Mouse (Mus musculus): ENCODE results near the gene Mt2.
A peak's percentile ranks its signal among the peaks of the same experiment; 100 is the strongest.

Gene Mt2

GRCm38 (mm10) chr8:94194591-94195223 lies 22.2 kb downstream of the Mt2 start:
- peak; percentile 50 to 81 for DNase-seq (ENCODE audit: inconsistent age in 2 of 2, low spot score in 1 of 2)

GRCm38 (mm10) chr8:94199202-94199869 lies 26.9 kb downstream of the Mt2 start:
- peak; percentile 56 to 89 for DNase-seq (ENCODE audit: inconsistent age in 2 of 2, low spot score in 1 of 2)

- DNase-seq (ENCODE audit: inconsistent age in 2 of 2, low spot score in 1 of 2), result no peak
Measured at GRCm38 (mm10) chr8:94204043-94204442, 31.6 kb downstream of the Mt2 start.

- peak; percentile 75 to 91 for DNase-seq (ENCODE audit: inconsistent age in 2 of 2, low spot score in 1 of 2)
Measured at GRCm38 (mm10) chr8:94205736-94206135, 33.3 kb downstream of the Mt2 start.

DNA sequence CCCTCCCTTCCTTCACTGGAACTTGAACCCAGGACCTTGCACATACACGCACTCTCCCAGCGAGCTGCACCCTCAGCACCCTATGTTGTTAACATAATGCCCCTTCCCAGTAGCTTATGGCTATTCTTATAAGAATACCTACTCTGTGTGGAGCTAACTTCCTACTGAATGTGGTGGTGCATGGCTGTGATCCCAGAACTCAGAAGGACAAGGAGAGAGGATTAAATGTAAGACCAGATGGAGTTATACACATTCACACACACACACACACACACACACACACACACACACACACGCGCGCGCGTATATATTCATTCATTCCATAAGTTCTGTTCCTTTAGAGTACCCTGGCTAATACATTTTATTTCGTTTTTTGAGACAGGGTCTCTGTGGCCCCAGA lies 33.8 kb downstream of the Mt2 start:
- no peak for DNase-seq (ENCODE audit: inconsistent age in 2 of 2, low spot score in 1 of 2)

DNA sequence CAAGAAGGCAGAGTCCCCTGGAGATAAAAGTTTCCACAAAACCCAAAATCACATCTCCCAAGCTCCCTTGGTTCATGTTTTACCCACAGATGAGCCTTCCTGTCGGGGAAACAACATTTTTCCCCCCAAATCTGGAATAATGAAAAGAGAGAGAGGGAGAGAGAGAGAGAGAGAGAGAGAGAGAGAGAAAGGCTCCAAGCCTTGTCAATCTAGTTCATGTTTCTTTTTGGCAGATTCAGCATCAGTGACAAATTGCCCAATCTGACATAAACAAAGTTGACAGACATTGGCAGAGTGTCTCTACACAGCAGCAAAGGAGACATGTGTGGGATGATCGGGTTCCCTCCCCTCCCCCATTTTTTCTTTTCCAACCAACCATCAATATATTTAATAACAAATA lies 35.0 kb downstream of the Mt2 start:
- DNase-seq (ENCODE audit: inconsistent age in 2 of 2, low spot score in 1 of 2), result no peak

DNA sequence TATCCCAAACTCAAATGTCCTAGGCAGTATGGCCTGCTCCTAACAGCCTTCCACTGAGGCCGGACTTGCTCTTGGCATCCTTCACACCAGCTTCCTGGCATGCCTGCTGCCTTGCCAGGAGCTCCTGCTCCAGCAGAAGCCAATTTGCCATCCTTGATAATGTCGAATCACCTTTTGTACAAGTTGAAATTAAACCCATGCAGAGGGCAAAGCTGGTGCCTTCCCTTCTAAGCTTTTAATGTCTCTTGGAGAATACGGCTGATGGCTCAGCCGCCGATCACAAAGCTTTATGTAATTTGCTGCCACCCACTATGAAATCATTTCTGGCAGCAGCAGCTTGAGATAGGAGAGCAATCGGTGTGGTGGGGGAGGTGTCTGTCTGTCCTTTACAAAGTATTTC lies 37.2 kb downstream of the Mt2 start:
- DNase-seq (ENCODE audit: inconsistent age in 2 of 2, low spot score in 1 of 2), result peak in 1 of 2 experiments; percentile 25

GRCm38 (mm10) chr8:94210225-94210624 lies 37.8 kb downstream of the Mt2 start:
- DNase-seq (ENCODE audit: inconsistent age in 2 of 2, low spot score in 1 of 2), result no peak

DNA sequence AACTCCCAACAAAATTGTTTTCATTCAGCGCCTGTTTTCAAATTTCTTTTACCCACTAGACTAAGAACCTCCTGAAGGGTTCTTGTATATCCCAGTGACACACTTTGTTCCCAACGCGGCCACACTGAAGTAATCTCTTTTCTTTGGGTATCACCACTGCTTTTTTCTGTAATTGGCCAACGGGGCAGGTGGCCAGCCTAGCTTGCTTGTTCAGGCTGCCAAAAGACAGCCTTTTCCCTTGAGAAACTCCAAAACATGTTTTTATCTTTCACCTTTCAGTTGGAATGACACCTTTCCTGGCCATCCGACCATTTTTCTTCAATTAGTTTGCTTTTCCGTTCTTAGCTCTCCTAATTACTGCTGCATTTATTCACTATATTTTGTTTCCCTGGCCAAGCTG lies 41.4 kb downstream of the Mt2 start:
- DNase-seq (ENCODE audit: inconsistent age in 2 of 2, low spot score in 1 of 2), result no peak

DNA sequence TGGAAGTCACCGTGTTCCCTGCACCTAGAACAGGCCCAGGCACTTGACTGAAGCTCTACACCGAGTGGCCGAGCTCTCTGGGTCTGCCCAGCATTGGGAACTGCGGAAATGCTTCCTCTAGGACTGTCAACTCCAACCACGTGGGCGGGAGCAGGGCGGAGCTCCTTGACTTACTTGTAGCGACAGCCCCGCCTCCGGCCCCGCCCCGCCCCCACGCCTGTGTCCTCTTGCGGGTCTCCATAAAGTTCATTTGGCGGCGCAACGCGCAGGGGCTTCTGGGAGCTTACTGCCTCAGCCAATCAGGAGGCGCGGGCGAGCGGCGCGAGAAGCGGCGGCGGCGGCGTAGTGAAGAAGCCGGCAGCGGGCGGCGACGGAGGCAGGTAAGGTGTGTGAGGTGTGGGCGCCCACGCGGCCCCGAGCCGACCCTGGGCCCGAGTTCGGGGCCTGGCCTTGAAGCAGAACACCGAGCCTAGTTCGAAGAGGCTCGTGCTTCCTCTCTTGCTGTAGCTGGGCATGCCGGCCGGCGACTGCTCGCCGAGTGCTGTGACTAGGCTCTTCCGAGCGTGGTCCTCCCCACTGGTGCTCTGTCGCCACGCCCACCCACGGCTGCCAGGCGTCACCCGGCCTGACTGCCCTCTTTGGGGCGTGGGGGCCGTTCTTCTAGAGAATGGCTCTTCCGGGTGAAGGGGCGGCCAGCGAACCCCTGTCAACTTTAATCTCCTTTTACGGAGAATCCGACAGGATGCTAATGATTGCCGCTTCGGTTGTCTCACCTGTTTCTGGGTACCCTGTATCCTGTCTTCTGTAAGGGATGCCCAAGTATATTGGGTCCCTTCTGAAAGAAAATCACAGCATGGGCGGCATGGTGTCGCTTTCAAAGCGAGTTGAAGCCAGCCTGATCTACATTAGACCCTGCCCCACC lies 42.0 kb downstream of the Mt2 start, which contains the start of gene Nup93:
Gene Nup93 (plus strand): TSS at position 313 of the 922 bp plus-strand sequence.
- peak; percentile 98 to 100 for DNase-seq (ENCODE audit: inconsistent age in 2 of 2, low spot score in 1 of 2)
